Comparison of ENCODE assay signal across 8 mouse cellular contexts in the genomic region with DNA sequence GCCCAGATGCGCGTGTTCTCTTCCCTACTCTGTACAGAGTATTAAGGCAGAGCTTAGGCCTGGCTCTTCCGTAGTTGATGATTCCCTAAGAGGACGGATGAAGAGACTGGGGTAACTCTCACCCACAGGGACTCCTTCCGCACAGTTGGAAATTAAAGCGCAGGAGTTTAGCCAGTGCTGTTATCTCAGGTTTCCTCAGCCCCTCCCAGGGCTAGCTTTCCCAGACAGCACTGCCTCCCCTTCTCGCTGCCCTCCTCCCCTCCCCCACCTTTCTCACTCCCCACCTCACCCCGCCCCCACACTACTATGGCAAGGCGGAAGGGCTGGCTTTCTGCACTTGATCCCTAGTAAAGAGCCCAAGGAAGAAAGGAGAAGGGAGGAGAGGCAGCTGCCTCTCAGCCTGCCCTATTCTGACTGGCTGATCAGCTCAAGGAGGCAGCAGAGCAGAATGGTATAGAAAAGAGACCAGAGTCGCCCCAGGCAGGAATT. TPM values are rescaled to one million over a fixed set of nuclear protein-coding genes. Genes with fewer than 3 reads are reported as not detected.
DNase-seq lines count a peak whose midpoint lies in the region; ATAC-seq and TF ChIP-seq lines count a peak whose summit lies in the region.

No protein-coding gene starts in this region.

- H3K4me2 ChIP-seq in heart, postnatal 0 days (ENCODE audit: low read depth, low read length): peak overlapping the region; percentile 54
- H3K4me2 ChIP-seq in embryonic facial prominence, embryonic 12.5 days (replicated peaks): peak overlapping the region; percentile 43
- peak overlapping the region; percentile 43 for H3K4me2 ChIP-seq in kidney, postnatal 0 days (ENCODE audit: low read length)
- peak overlapping the region; percentile 42 for H3K4me2 ChIP-seq in midbrain, embryonic 14.5 days (ENCODE audit: low read length)

- intact Hi-C loops in heart, postnatal 25 days (cut with DNase I): no loop called here

- H3K36me3 ChIP-seq in heart, postnatal 0 days (replicated peaks; ENCODE audit: control insufficient read depth, insufficient read depth, low read length): no peaks in the 10 kb centered on the region
- no peaks in the 10 kb centered on the region for H3K36me3 ChIP-seq in embryonic facial prominence, embryonic 12.5 days
- no peaks in the 10 kb centered on the region for H3K36me3 ChIP-seq in kidney, postnatal 0 days (ENCODE audit: insufficient read depth, low read length)
- no peaks in the 10 kb centered on the region for H3K36me3 ChIP-seq in midbrain, embryonic 14.5 days (ENCODE audit: control insufficient read depth, insufficient read depth, low read length)

- TF ChIP-seq EP300 in heart, postnatal 0 days (IDR thresholded peaks at IDR 0.05; ENCODE audit: low read depth): no peak

- no peaks in the 10 kb centered on the region for H3K27me3 ChIP-seq in heart, postnatal 0 days (ENCODE audit: control insufficient read depth, insufficient read depth, low read length)
- no peaks in the 10 kb centered on the region for H3K27me3 ChIP-seq in embryonic facial prominence, embryonic 12.5 days
- no peaks in the 10 kb centered on the region for H3K27me3 ChIP-seq in kidney, postnatal 0 days (ENCODE audit: insufficient read depth, low read length)
- H3K27me3 ChIP-seq in midbrain, embryonic 14.5 days (ENCODE audit: control insufficient read depth, insufficient read depth, low read length): no peaks in the 10 kb centered on the region

- DNase-seq in heart, postnatal 0 days (ENCODE audit: low spot score): peak; percentile 37
- no peak for DNase-seq in heart, postnatal 25 days (ENCODE audit: low spot score)
- DNase-seq in kidney, postnatal 0 days (ENCODE audit: low spot score): peak; percentile 67
- peak; percentile 79 for DNase-seq in midbrain, embryonic 14.5 days
- no peak for DNase-seq in adrenal gland, postnatal 10 days
- no peak for DNase-seq in T-cell, adult 2 months (ENCODE audit: low spot score)

- peak overlapping the region; percentile 26 for H3K4me3 ChIP-seq in heart, postnatal 0 days (ENCODE audit: low read depth, low read length)
- 0 out of 2 replicates have a peak overlapping the region, but pooled peaks have one; percentile 9 for H3K4me3 ChIP-seq in embryonic facial prominence, embryonic 12.5 days
- H3K4me3 ChIP-seq in kidney, postnatal 0 days (replicated peaks; ENCODE audit: low read depth, low read length): peak overlapping the region; percentile 5; the same call in 1 of the 2 replicates
- H3K4me3 ChIP-seq in midbrain, embryonic 14.5 days (replicated peaks; ENCODE audit: low read depth, low read length): 0 out of 2 replicates have a peak overlapping the region, but pooled peaks have one; percentile 10

- no peaks in the 10 kb centered on the region for H3K4me1 ChIP-seq in heart, postnatal 0 days (ENCODE audit: control insufficient read depth, insufficient read depth)
- no peaks in the 10 kb centered on the region; the same call in 1 of the 2 replicates for H3K4me1 ChIP-seq in embryonic facial prominence, embryonic 12.5 days
- no peaks in the 10 kb centered on the region for H3K4me1 ChIP-seq in kidney, postnatal 0 days (replicated peaks; ENCODE audit: insufficient read depth, low read length)
- H3K4me1 ChIP-seq in midbrain, embryonic 14.5 days (ENCODE audit: control insufficient read depth, insufficient read depth, low read length): peaks cover 3% of the 10 kb centered on the region; the same call in 1 of the 2 replicates

- 7% methylated on average over 10 of the region's 10 CpGs for WGBS in heart, postnatal 0 days
- 9% methylated on average over 10 of the region's 10 CpGs for WGBS in embryonic facial prominence, embryonic 12.5 days
- WGBS in kidney, postnatal 0 days: 16% methylated on average over 10 of the region's 10 CpGs
- 17% methylated on average over 10 of the region's 10 CpGs for WGBS in midbrain, embryonic 14.5 days

- TF ChIP-seq CTCF in heart, postnatal 0 days (IDR thresholded peaks at IDR 0.05; ENCODE audit: low read depth): no peak
- TF ChIP-seq CTCF in kidney, postnatal 0 days (IDR thresholded peaks at IDR 0.05; ENCODE audit: low read depth): no peak

- peak overlapping the region; percentile 38; the same call in 1 of the 2 replicates for H3K27ac ChIP-seq in heart, postnatal 0 days (ENCODE audit: low read depth)
- H3K27ac ChIP-seq in embryonic facial prominence, embryonic 12.5 days: peak overlapping the region; percentile 81
- H3K27ac ChIP-seq in kidney, postnatal 0 days: peak overlapping the region; percentile 71
- peak overlapping the region; percentile 84 for H3K27ac ChIP-seq in midbrain, embryonic 14.5 days (replicated peaks; ENCODE audit: low read depth, low read length)

- no peaks in the 10 kb centered on the region for H3K9me3 ChIP-seq in heart, postnatal 0 days (replicated peaks; ENCODE audit: control insufficient read depth, low read length)
- no peaks in the 10 kb centered on the region for H3K9me3 ChIP-seq in embryonic facial prominence, embryonic 12.5 days
- no peaks in the 10 kb centered on the region for H3K9me3 ChIP-seq in kidney, postnatal 0 days (replicated peaks; ENCODE audit: low read length)
- H3K9me3 ChIP-seq in midbrain, embryonic 14.5 days (ENCODE audit: control insufficient read depth, low read length): no peaks in the 10 kb centered on the region

- ATAC-seq in heart, postnatal 0 days (ENCODE audit: insufficient read depth, low read depth): peak; percentile 57
- ATAC-seq in embryonic facial prominence, embryonic 12.5 days (ENCODE audit: insufficient number of reproducible peaks, insufficient read depth, low FRiP score, low TSS enrichment): peak; percentile 87
- ATAC-seq in kidney, postnatal 0 days (replicated peaks; ENCODE audit: low FRiP score, low read depth): peak; percentile 62
- ATAC-seq in midbrain, embryonic 14.5 days (ENCODE audit: low FRiP score, low TSS enrichment): peak; percentile 82
- ATAC-seq in erythroid progenitor cell, adult 5-6 weeks (replicated peaks; ENCODE audit: low FRiP score, poor library complexity, severe bottlenecking): no peak

- no peak overlapping the region for H3K9ac ChIP-seq in heart, postnatal 0 days (replicated peaks; ENCODE audit: low read depth, low read length)
- H3K9ac ChIP-seq in embryonic facial prominence, embryonic 12.5 days: no peak overlapping the region
- H3K9ac ChIP-seq in kidney, postnatal 0 days (ENCODE audit: low read depth, low read length): peak overlapping the region; percentile 40; the same call in 1 of the 2 replicates
- peak overlapping the region; percentile 26; the same call in 1 of the 2 replicates for H3K9ac ChIP-seq in midbrain, embryonic 14.5 days (replicated peaks; ENCODE audit: low read length)

RNA-seq across cellular contexts. Expression of gene Slc25a5, which starts 21.5 kb away (rescaled TPM):
- 1,399 and 1,635 TPM in 2 replicates for total RNA-seq in heart, postnatal 0 days (2014; rRNA removed; ENCODE audit: low replicate concordance)
- 1,751 and 1,760 TPM in 2 replicates for polyA plus RNA-seq in heart, postnatal 0 days (2015; fragmentation: Nextera tagmentation; extraction: Ambion mirVana)
- 100 to 1,000 TPM; 473 to 488 TPM for total RNA-seq in heart, postnatal 25 days (2021)
- 398 and 400 TPM in 2 replicates for polyA plus RNA-seq in embryonic facial prominence, embryonic 12.5 days (2016; fragmentation: Nextera tagmentation; extraction: Ambion mirVana)
- 1,543 and 1,561 TPM in 2 replicates for polyA plus RNA-seq in kidney, postnatal 0 days (2015; fragmentation: Nextera tagmentation; extraction: Ambion mirVana)
- polyA plus RNA-seq in midbrain, embryonic 14.5 days (2014; fragmentation: Nextera tagmentation; extraction: Ambion mirVana): 552 and 571 TPM in 2 replicates
- total RNA-seq in erythroid progenitor cell, adult 5-6 weeks (2015; ENCODE audit: low replicate concordance): 208 and 285 TPM in 2 replicates
- total RNA-seq in erythroid progenitor cell, adult 5-6 weeks (2017; ENCODE audit: low replicate concordance): 144 and 176 TPM in 2 replicates
- 100 to 1,000 TPM; 591 to 638 TPM for total RNA-seq in adrenal gland, postnatal 10 days (2021)

RNA-seq across cellular contexts. Expression of gene Ube2a, which starts 56.7 kb away (rescaled TPM):
- 24.1 and 75.9 TPM in 2 replicates for total RNA-seq in heart, postnatal 0 days (2014; rRNA removed; ENCODE audit: low replicate concordance)
- 210 and 213 TPM in 2 replicates for polyA plus RNA-seq in heart, postnatal 0 days (2015; fragmentation: Nextera tagmentation; extraction: Ambion mirVana)
- total RNA-seq in heart, postnatal 25 days (2021): 10 to 100 TPM; 67.5 to 77.9 TPM
- 118 and 120 TPM in 2 replicates for polyA plus RNA-seq in embryonic facial prominence, embryonic 12.5 days (2016; fragmentation: Nextera tagmentation; extraction: Ambion mirVana)
- 157 and 163 TPM in 2 replicates for polyA plus RNA-seq in kidney, postnatal 0 days (2015; fragmentation: Nextera tagmentation; extraction: Ambion mirVana)
- 130 and 132 TPM in 2 replicates for polyA plus RNA-seq in midbrain, embryonic 14.5 days (2014; fragmentation: Nextera tagmentation; extraction: Ambion mirVana)
- total RNA-seq in erythroid progenitor cell, adult 5-6 weeks (2015; ENCODE audit: low replicate concordance): 31.4 and 78.0 TPM in 2 replicates
- total RNA-seq in erythroid progenitor cell, adult 5-6 weeks (2017; ENCODE audit: low replicate concordance): 13.8 and 20.5 TPM in 2 replicates
- 10 to 100 TPM; 60.0 to 66.5 TPM for total RNA-seq in adrenal gland, postnatal 10 days (2021)

RNA-seq across cellular contexts. Expression of gene C330007P06Rik, which starts 56.9 kb away (rescaled TPM):
- 16.6 and 19.0 TPM in 2 replicates for total RNA-seq in heart, postnatal 0 days (2014; rRNA removed; ENCODE audit: low replicate concordance)
- 10.5 and 10.7 TPM in 2 replicates for polyA plus RNA-seq in heart, postnatal 0 days (2015; fragmentation: Nextera tagmentation; extraction: Ambion mirVana)
- 10 to 100 TPM; 15.3 to 17.5 TPM for total RNA-seq in heart, postnatal 25 days (2021)
- polyA plus RNA-seq in embryonic facial prominence, embryonic 12.5 days (2016; fragmentation: Nextera tagmentation; extraction: Ambion mirVana): 36.4 and 37.7 TPM in 2 replicates
- polyA plus RNA-seq in kidney, postnatal 0 days (2015; fragmentation: Nextera tagmentation; extraction: Ambion mirVana): 22.5 and 26.4 TPM in 2 replicates
- polyA plus RNA-seq in midbrain, embryonic 14.5 days (2014; fragmentation: Nextera tagmentation; extraction: Ambion mirVana): 15.7 and 23.0 TPM in 2 replicates
- 12.3 and 31.4 TPM in 2 replicates for total RNA-seq in erythroid progenitor cell, adult 5-6 weeks (2015; ENCODE audit: low replicate concordance)
- 28.6 and 39.3 TPM in 2 replicates for total RNA-seq in erythroid progenitor cell, adult 5-6 weeks (2017; ENCODE audit: low replicate concordance)
- total RNA-seq in adrenal gland, postnatal 10 days (2021): 10 to 100 TPM; 41.0 to 46.1 TPM

Comparison
In these comparisons a context has a peak if more than half of its experiments do, and no peak if none do; other contexts are left out.
1. DNase-seq: peak in heart, postnatal 0 days (single experiment), kidney, postnatal 0 days (single experiment) and midbrain, embryonic 14.5 days (single experiment); none in heart, postnatal 25 days (single experiment), adrenal gland, postnatal 10 days (single experiment) and T-cell, adult 2 months (single experiment).
2. H3K9ac ChIP-seq: peak in kidney, postnatal 0 days (single experiment) and midbrain, embryonic 14.5 days (single experiment); none in heart, postnatal 0 days (single experiment) and embryonic facial prominence, embryonic 12.5 days (single experiment).
3. Peak in every context shown above with its lines, with median percentiles within 50 percentile points of each other: H3K27ac ChIP-seq, H3K4me2 ChIP-seq and H3K4me3 ChIP-seq.